Mouse (Mus musculus): ENCODE measurements at regions not wholly inside any gene's neighbourhood (a gene's known extent, or its start where the extent isn't known, plus 50 kb on each side); places are given as distances from the start of the nearest gene placed in this dataset.

- no peak overlapping the region for H3K27ac ChIP-seq (replicated peaks; ENCODE audit: low read depth, low read length)
- DNase-seq (ENCODE audit: low spot score) (no peak), ATAC-seq (ENCODE audit: low read depth) (no peak)
Measured at GRCm38 (mm10) chr1:111699030-111699732, 165.5 kb downstream of the Dsel start.

GRCm38 (mm10) chr1:111660950-111661349 lies 203.8 kb downstream of the Dsel start:
- ATAC-seq (ENCODE audit: low read depth) (no peak), DNase-seq (ENCODE audit: low spot score) (no peak)
- 91% methylated on average over 1 of the region's 1 CpGs for WGBS

More at GRCm38 (mm10) chr1:111699030-111699732, 165.5 kb downstream of the Dsel start:
- Histone ChIP-seq H3K27me3 (replicated peaks; ENCODE audit: control insufficient read depth, insufficient read depth, low read length) (no peaks in the 10 kb centered on the region), H3K4me1 (ENCODE audit: control insufficient read depth, insufficient read depth, low read length) (no peaks in the 10 kb centered on the region), H3K36me3 (ENCODE audit: control insufficient read depth, insufficient read depth, low read length) (no peaks in the 10 kb centered on the region), H3K9me3 (ENCODE audit: control insufficient read depth, low read length) (no peaks in the 10 kb centered on the region), H3K9ac (ENCODE audit: low read depth, low read length) (no peak overlapping the region), H3K4me3 (ENCODE audit: low read depth, low read length) (no peak overlapping the region), H3K4me2 (ENCODE audit: low read depth, low read length) (no peak overlapping the region)

GRCm38 (mm10) chr1:111660099-111660670 lies 204.5 kb downstream of the Dsel start:
- DNase-seq (ENCODE audit: low spot score): peak; percentile 23
- no peak for ATAC-seq (ENCODE audit: low read depth)
- H3K9me3 ChIP-seq (ENCODE audit: control insufficient read depth, low read length): no peaks in the 10 kb centered on the region
- H3K4me3 ChIP-seq (ENCODE audit: low read depth, low read length): no peak overlapping the region
- 6% methylated on average over 2 of the region's 2 CpGs for WGBS
- H3K27me3 ChIP-seq (replicated peaks; ENCODE audit: control insufficient read depth, insufficient read depth, low read length): no peaks in the 10 kb centered on the region
- no peaks in the 10 kb centered on the region for H3K36me3 ChIP-seq (ENCODE audit: control insufficient read depth, insufficient read depth, low read length)
- H3K4me2 ChIP-seq (ENCODE audit: low read depth, low read length): no peak overlapping the region
- H3K4me1 ChIP-seq (ENCODE audit: control insufficient read depth, insufficient read depth, low read length): no peaks in the 10 kb centered on the region
- no peak overlapping the region for H3K9ac ChIP-seq (ENCODE audit: low read depth, low read length)
- no peak overlapping the region for H3K27ac ChIP-seq (replicated peaks; ENCODE audit: low read depth, low read length)

More at GRCm38 (mm10) chr1:111660950-111661349, 203.8 kb downstream of the Dsel start:
- H3K9me3 ChIP-seq (ENCODE audit: control insufficient read depth, low read length): no peaks in the 10 kb centered on the region
- no peak overlapping the region for H3K9ac ChIP-seq (ENCODE audit: low read depth, low read length)
- H3K27me3 ChIP-seq (replicated peaks; ENCODE audit: control insufficient read depth, insufficient read depth, low read length): no peaks in the 10 kb centered on the region
- H3K27ac ChIP-seq (replicated peaks; ENCODE audit: low read depth, low read length): no peak overlapping the region
- no peak overlapping the region for H3K4me3 ChIP-seq (ENCODE audit: low read depth, low read length)
- no peak overlapping the region for H3K4me2 ChIP-seq (ENCODE audit: low read depth, low read length)
- no peaks in the 10 kb centered on the region for H3K4me1 ChIP-seq (ENCODE audit: control insufficient read depth, insufficient read depth, low read length)
- H3K36me3 ChIP-seq (ENCODE audit: control insufficient read depth, insufficient read depth, low read length): no peaks in the 10 kb centered on the region

- DNase-seq (ENCODE audit: low spot score) (peak; percentile 81), ATAC-seq (ENCODE audit: low read depth) (peak; percentile 77)
Measured at GRCm38 (mm10) chr1:111633860-111634460, 230.8 kb downstream of the Dsel start.

More at GRCm38 (mm10) chr1:111633860-111634460, 230.8 kb downstream of the Dsel start:
- Histone ChIP-seq H3K27ac (replicated peaks; ENCODE audit: low read depth, low read length) (no peak overlapping the region), H3K4me1 (ENCODE audit: control insufficient read depth, insufficient read depth, low read length) (no peaks in the 10 kb centered on the region), H3K36me3 (ENCODE audit: control insufficient read depth, insufficient read depth, low read length) (no peaks in the 10 kb centered on the region), H3K27me3 (replicated peaks; ENCODE audit: control insufficient read depth, insufficient read depth, low read length) (no peaks in the 10 kb centered on the region), H3K4me3 (ENCODE audit: low read depth, low read length) (no peak overlapping the region), H3K9ac (ENCODE audit: low read depth, low read length) (no peak overlapping the region), H3K9me3 (ENCODE audit: control insufficient read depth, low read length) (no peaks in the 10 kb centered on the region), H3K4me2 (ENCODE audit: low read depth, low read length) (no peak overlapping the region)
- WGBS: 68% methylated on average over 3 of the region's 3 CpGs
